Mouse (Mus musculus) small intestine, adult 2 months (tissue): ENCODE measurements around the gene Slc12a8.

Source experiments
- CTCF ChIP-seq: fragments of 200-500 bp; IDR thresholded peaks from 2 replicates; pipeline ENCODE4 v1.5.1; 2012; ENCODE audit warnings: low read depth, mild to moderate bottlenecking, control low read depth, inconsistent platforms, low read length, moderate library complexity, mixed read lengths; ENCODE audit not compliant: insufficient replicate concordance, insufficient read length; ENCODE audit errors: extremely low read depth
- POLR2A ChIP-seq: fragments of 200-500 bp; IDR thresholded peaks from 2 replicates; pipeline ENCODE4 v1.6.1; 2012; ENCODE audit warnings: low read depth, mild to moderate bottlenecking, control low read depth, inconsistent platforms, low read length, moderate library complexity

DNA sequence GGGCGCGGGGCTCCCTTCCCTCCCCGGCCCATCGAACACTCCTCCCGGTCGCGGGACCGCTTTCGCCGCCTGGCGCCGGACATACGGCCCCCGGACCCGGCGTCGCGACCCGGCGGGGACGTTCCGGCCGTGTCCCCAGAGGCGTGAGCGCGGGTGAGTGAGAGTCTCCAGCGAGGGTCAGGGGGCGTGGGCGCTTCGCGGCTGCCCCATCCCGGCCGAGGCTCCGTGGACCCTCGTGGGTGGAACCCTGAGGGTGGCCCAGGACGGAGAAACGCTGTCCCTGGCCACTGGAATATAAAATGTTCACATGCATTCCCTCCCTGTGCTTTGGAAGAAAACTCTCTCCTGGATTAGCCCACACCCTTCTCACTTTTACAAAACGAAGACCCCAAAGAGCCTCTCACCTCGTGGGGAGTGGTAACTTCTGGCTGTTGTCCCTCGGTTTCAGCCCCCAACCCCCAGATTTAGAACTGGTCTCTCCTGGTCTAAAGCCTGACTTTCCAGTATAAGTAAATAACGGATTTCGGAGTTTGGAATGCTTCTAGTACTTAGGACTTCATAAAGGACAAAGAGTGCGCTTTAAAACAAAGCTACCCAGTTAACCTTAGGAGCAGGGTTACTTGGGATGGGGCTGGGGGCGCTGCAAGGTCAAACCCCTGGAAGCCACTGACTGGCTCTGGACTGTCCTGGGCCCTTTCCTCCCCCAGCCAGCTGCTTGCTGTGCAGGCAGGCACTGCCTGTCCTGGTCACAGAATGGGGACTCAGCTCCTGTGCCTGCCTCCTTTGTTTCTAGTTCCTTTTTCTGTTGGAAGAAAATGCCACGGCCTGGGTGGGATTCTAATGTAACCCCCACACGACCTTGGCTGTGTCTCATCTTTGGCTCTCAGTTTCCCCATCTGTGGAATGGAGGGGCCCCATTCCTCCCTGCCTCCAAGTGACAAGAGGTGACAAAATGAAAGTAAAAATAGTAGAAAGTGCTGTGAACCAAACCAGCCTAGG lies 167.9 kb downstream of the Slc12a8 start:
- TF ChIP-seq POLR2A (no peak), CTCF (no peak)
